Mouse (Mus musculus) left cerebral cortex, adult 2 months (tissue): ENCODE data around the gene Arhgdia. TPM values are rescaled to one million over a fixed set of nuclear protein-coding genes. Genes with fewer than 3 reads are reported as not detected.
"Not testable (repeated sequence)": the region's sequence is repeated elsewhere in the genome, so short reads cannot be mapped to it uniquely, and the experiment has no call there.

Experiments
- DNase-seq, 2 experiments: peaks; one replicate each; pipeline ENCODE4 v3.0.0; 2021 to 2022; ENCODE audit warnings: low spot score in 2 of 2, mixed read lengths in 1 of 2; ENCODE audit errors: extremely low spot score in 1 of 2
- H3K27ac ChIP-seq: fragments of 200-600 bp; 2 replicates; pipeline ENCODE4 v1.8.1; 2022
- H3K4me3 ChIP-seq: fragments of 200-600 bp; 2 replicates; pipeline ENCODE4 v1.8.1; 2022
- CTCF ChIP-seq: fragments of 200-600 bp; IDR thresholded peaks from 2 replicates; pipeline ENCODE4 v1.8.1; 2022; ENCODE audit warnings: antibody characterized with exemption, mild to moderate bottlenecking, moderate library complexity
- intact Hi-C: fragments of 180-260 bp; cut with DNase I; formaldehyde crosslinking; loops from one replicate; pipeline ENCODE4 v1.15.1; 2025
- total RNA-seq, 2 experiments: library from RNA; stranded (reverse); gene quantifications; 2 replicates each; pipeline ENCODE4 v1.2.3; 2021

Gene Arhgdia
- total RNA-seq, 2 experiments from 2014 or later, result 290 to 300 TPM

GRCm38 (mm10) chr11:120583937-120584336 is 2.5 kb upstream of the Arhgdia start:
- no peak for TF ChIP-seq CTCF
- no peak for DNase-seq
- no peak overlapping the region for H3K27ac ChIP-seq
- intact Hi-C loops, result no loop called here
- H3K4me3 ChIP-seq, result no peak overlapping the region

GRCm38 (mm10) chr11:120582982-120583293 is 1.5 kb upstream of the Arhgdia start:
- H3K4me3 ChIP-seq, intact Hi-C loops, H3K27ac ChIP-seq, DNase-seq: not testable (repeated sequence)

- Histone ChIP-seq H3K4me3 (peak overlapping the region; percentile 67), H3K27ac (peak overlapping the region; percentile 96)
- intact Hi-C loops, result no loop called here
- TF ChIP-seq CTCF, result peak; percentile 56
- DNase-seq, result no peak
These were observed 1.0 kb upstream of the Arhgdia start for GRCm38 (mm10) chr11:120582268-120582981.

- peak; percentile 45 to 47 for DNase-seq
- intact Hi-C loops, result loop anchor here (2.0 kb wide), 1 partner anchor 64 kb away; no protein-coding TSS in a partner anchor
These were observed 523 bp downstream of the Arhgdia start for GRCm38 (mm10) chr11:120580871-120581331.

GRCm38 (mm10) chr11:120580190-120580589 is 1.2 kb downstream of the Arhgdia start:
- intact Hi-C loops, result loop anchor here (2.0 kb wide), 1 partner anchor 63 kb away; no protein-coding TSS in a partner anchor
- TF ChIP-seq CTCF, result no peak
- no peak for DNase-seq
- peak overlapping the region; percentile 91 for H3K27ac ChIP-seq
- peak overlapping the region; percentile 67 for H3K4me3 ChIP-seq

More at GRCm38 (mm10) chr11:120580871-120581331, 523 bp downstream of the Arhgdia start:
- H3K4me3 ChIP-seq, result peak overlapping the region; percentile 67
- H3K27ac ChIP-seq, result peak overlapping the region; percentile 91
- TF ChIP-seq CTCF, result no peak

GRCm38 (mm10) chr11:120579316-120580107 is 1.9 kb downstream of the Arhgdia start:
- intact Hi-C loops, result loop anchor here (2.0 kb wide), 1 partner anchor 63 kb away; no protein-coding TSS in a partner anchor
- peak; percentile 76 to 81 for DNase-seq

GRCm38 (mm10) chr11:120578694-120579243 is 2.7 kb downstream of the Arhgdia start:
- TF ChIP-seq CTCF, result no peak
- intact Hi-C loops, result no loop called here
- H3K4me3 ChIP-seq, result no peak overlapping the region
- no peak overlapping the region for H3K27ac ChIP-seq
- no peak for DNase-seq

More at GRCm38 (mm10) chr11:120579316-120580107, 1.9 kb downstream of the Arhgdia start:
- H3K4me3 ChIP-seq, result peak overlapping the region; percentile 67
- TF ChIP-seq CTCF, result peak; percentile 99
- H3K27ac ChIP-seq, result peak overlapping the region; percentile 91

GRCm38 (mm10) chr11:120578024-120578693 is 3.3 kb downstream of the Arhgdia start:
- DNase-seq, result no peak
- H3K27ac ChIP-seq, result no peak overlapping the region
- no peak overlapping the region for H3K4me3 ChIP-seq
- no peak for TF ChIP-seq CTCF
- intact Hi-C loops, result no loop called here

GRCm38 (mm10) chr11:120577211-120578023 is 4.0 kb downstream of the Arhgdia start:
- intact Hi-C loops, result loop anchor here (2.0 kb wide), 1 partner anchor 93 kb away; the partner anchor contains the start of gene Mrpl12
- no peak for DNase-seq
- no peak overlapping the region for H3K4me3 ChIP-seq
- H3K27ac ChIP-seq, result no peak overlapping the region
- peak; percentile 57 for TF ChIP-seq CTCF

GRCm38 (mm10) chr11:120576365-120576981 is 5.0 kb downstream of the Arhgdia start:
- intact Hi-C loops, result loop anchor here (2.0 kb wide), 1 partner anchor 92 kb away; the partner anchor contains the start of gene Mrpl12
- H3K4me3 ChIP-seq, result no peak overlapping the region
- DNase-seq, result no peak
- H3K27ac ChIP-seq, result no peak overlapping the region
- TF ChIP-seq CTCF, result no peak
